Mouse (Mus musculus) CH12.LX (cell line): ENCODE measurements around the gene Il22ra1.

Experiments used
- CTCF ChIP-seq, 2 experiments: IDR thresholded peaks in 1 of 2; conservative IDR thresholded peaks in 1 of 2; 2 replicates each; pipeline ENCODE4 v1.5.1; 2011 to 2012; ENCODE audit warnings: low read depth in 2 of 2, low read length in 2 of 2, improper control_type of control experiment in 1 of 2, inconsistent platforms in 1 of 2, mild to moderate bottlenecking in 1 of 2, moderate library complexity in 1 of 2
- EP300 ChIP-seq: IDR thresholded peaks from 2 replicates; pipeline ENCODE4 v1.6.1; 2011; ENCODE audit warnings: low read length, improper control_type of control experiment
- MAFK ChIP-seq: IDR thresholded peaks from 2 replicates; pipeline ENCODE4 v1.6.1; 2011; ENCODE audit warnings: low read length, improper control_type of control experiment; ENCODE audit not compliant: insufficient replicate concordance
- MEF2A ChIP-seq: IDR thresholded peaks from 2 replicates; pipeline ENCODE4 v1.6.1; 2014; ENCODE audit warnings: low read depth, mild to moderate bottlenecking, inconsistent platforms, low read length, improper control_type of control experiment, borderline replicate concordance
- MXI1 ChIP-seq: IDR thresholded peaks from 2 replicates; pipeline ENCODE4 v1.6.1; 2011; ENCODE audit warnings: mild to moderate bottlenecking, low read depth, low read length, improper control_type of control experiment
- MYC ChIP-seq: IDR thresholded peaks from 2 replicates; pipeline ENCODE4 v1.6.1; 2011; ENCODE audit warnings: low read depth, mild to moderate bottlenecking, improper control_type of control experiment, low read length
- NELFE ChIP-seq: IDR thresholded peaks from 2 replicates; pipeline ENCODE4 v1.6.1; 2011; ENCODE audit warnings: low read depth, low read length, improper control_type of control experiment
- POLR2A ChIP-seq: IDR thresholded peaks from 2 replicates; pipeline ENCODE4 v1.6.1; 2011; ENCODE audit warnings: low read depth, mild to moderate bottlenecking, improper control_type of control experiment, low read length
- RCOR1 ChIP-seq: conservative IDR thresholded peaks from 2 replicates; pipeline ENCODE4 v1.6.1; 2012; ENCODE audit warnings: low read depth, mild to moderate bottlenecking, inconsistent platforms, low read length, improper control_type of control experiment
- TBP ChIP-seq: conservative IDR thresholded peaks from 2 replicates; pipeline ENCODE4 v1.6.1; 2011; ENCODE audit warnings: low read depth, low read length, improper control_type of control experiment
- ZC3H11A ChIP-seq: IDR thresholded peaks from 2 replicates; pipeline ENCODE4 v1.6.1; 2012; ENCODE audit warnings: low read depth, mild to moderate bottlenecking, inconsistent platforms, low read length, improper control_type of control experiment
- ZKSCAN1 ChIP-seq: IDR thresholded peaks from 2 replicates; pipeline ENCODE4 v1.6.1; 2012; ENCODE audit warnings: low read depth, inconsistent platforms, low read length, improper control_type of control experiment, borderline replicate concordance
- ZMIZ1 ChIP-seq: IDR thresholded peaks from 2 replicates; pipeline ENCODE4 v1.6.1; 2012; ENCODE audit warnings: low read depth, mild to moderate bottlenecking, inconsistent platforms, low read length, improper control_type of control experiment
- ZNF384 ChIP-seq: IDR thresholded peaks from 2 replicates; pipeline ENCODE4 v1.6.1; 2012; ENCODE audit warnings: low read depth, low read length, improper control_type of control experiment, inconsistent platforms

- TF ChIP-seq CTCF (conservative IDR thresholded peaks at IDR 0.05 in 1 of 2, IDR thresholded peaks at IDR 0.05 in 1 of 2; ENCODE audit: low read depth in 2 of 2, low read length in 2 of 2) (no peak), ZMIZ1 (no peak), MAFK (no peak), MXI1 (no peak), MEF2A (no peak), MYC (no peak), POLR2A (no peak), TBP (no peak), ZKSCAN1 (no peak), RCOR1 (no peak), ZC3H11A (no peak), EP300 (no peak), ZNF384 (no peak), NELFE (no peak)
These were observed 24.3 kb downstream of the Il22ra1 start for GRCm38 (mm10) chr4:135752106-135752778.
